Comparison of ENCODE assay signal across 28 mouse cellular contexts in genomic region chr6:10803383-10803782, GRCm38 (mm10).
"Had no signal": no experiment of that assay in that cellular context is flagged by ENCODE, and none has a peak within 500 bp of the region (broad histone marks: within the 10 kb centered on the region; RNA-seq: fewer than 3 reads in every experiment).

No protein-coding gene starts in this region.

- H3K4me1 ChIP-seq: embryonic facial prominence, embryonic 10.5 days; embryonic facial prominence, embryonic 12.5 days; embryonic facial prominence, embryonic 13.5 days; embryonic facial prominence, embryonic 15.5 days; forebrain, embryonic 10.5 days; forebrain, embryonic 12.5 days; forebrain, embryonic 13.5 days; forebrain, embryonic 15.5 days had no signal

- H3K9ac ChIP-seq: embryonic facial prominence, embryonic 12.5 days; embryonic facial prominence, embryonic 13.5 days; embryonic facial prominence, embryonic 15.5 days; forebrain, embryonic 12.5 days; forebrain, embryonic 13.5 days; forebrain, embryonic 15.5 days; forebrain, postnatal 0 days had no signal

- H3K27me3 ChIP-seq: embryonic facial prominence, embryonic 12.5 days; embryonic facial prominence, embryonic 13.5 days; embryonic facial prominence, embryonic 15.5 days; forebrain, embryonic 12.5 days; forebrain, embryonic 13.5 days; forebrain, embryonic 15.5 days had no signal

- H3K27ac ChIP-seq: embryonic facial prominence, embryonic 10.5 days; embryonic facial prominence, embryonic 12.5 days; embryonic facial prominence, embryonic 13.5 days; embryonic facial prominence, embryonic 15.5 days; forebrain, embryonic 10.5 days; forebrain, embryonic 12.5 days; forebrain, embryonic 13.5 days; forebrain, embryonic 15.5 days; gastrocnemius, adult 2 months; heart, adult 2 months had no signal

- H3K9me3 ChIP-seq: embryonic facial prominence, embryonic 10.5 days; embryonic facial prominence, embryonic 12.5 days; embryonic facial prominence, embryonic 13.5 days; embryonic facial prominence, embryonic 15.5 days; forebrain, embryonic 10.5 days; forebrain, embryonic 12.5 days; forebrain, embryonic 13.5 days; forebrain, embryonic 15.5 days had no signal

- H3K4me2 ChIP-seq: embryonic facial prominence, embryonic 12.5 days; embryonic facial prominence, embryonic 13.5 days; embryonic facial prominence, embryonic 15.5 days; forebrain, embryonic 12.5 days; forebrain, embryonic 13.5 days; forebrain, embryonic 15.5 days had no signal

- H3K4me3 ChIP-seq: embryonic facial prominence, embryonic 10.5 days; embryonic facial prominence, embryonic 12.5 days; embryonic facial prominence, embryonic 13.5 days; embryonic facial prominence, embryonic 15.5 days; erythroblast, embryonic 14.5 days; forebrain, embryonic 10.5 days; forebrain, embryonic 12.5 days; forebrain, embryonic 13.5 days; forebrain, embryonic 15.5 days; gastrocnemius, adult 2 months; heart, adult 2 months had no signal

- ATAC-seq: forebrain, embryonic 13.5 days; forebrain, embryonic 14.5 days; forebrain, embryonic 15.5 days; forebrain, embryonic 16.5 days; forebrain, postnatal 0 days had no signal

- H3K36me3 ChIP-seq: embryonic facial prominence, embryonic 10.5 days; embryonic facial prominence, embryonic 12.5 days; embryonic facial prominence, embryonic 13.5 days; embryonic facial prominence, embryonic 15.5 days; forebrain, embryonic 10.5 days; forebrain, embryonic 12.5 days; forebrain, embryonic 15.5 days had no signal

- DNase-seq: cerebellum, adult 8-10 months; cerebellum, adult 9-10 months; cerebellum, adult 9-11 months; cerebellum, postnatal 10 days; cerebellum, postnatal 14 days; cerebellum, postnatal 25 days; cerebellum, postnatal 36 days; embryo, embryonic 11 days; forebrain, postnatal 0 days; gastrocnemius, adult 2 months; gastrocnemius, postnatal 10 days; gastrocnemius, postnatal 14 days; gastrocnemius, postnatal 25 days; gastrocnemius, postnatal 36 days; heart, adult 11 months; heart, adult 18-20 months; heart, adult 2 months had no signal
